Mouse (Mus musculus) lung, adult 2 months (tissue): Measurements from ENCODE around the gene Ppp1r15a. TPM values are rescaled to one million over a fixed set of nuclear protein-coding genes. Genes with fewer than 3 reads are reported as not detected.

Source experiments
- DNase-seq: peaks from one replicate; pipeline ENCODE4 v3.0.0; 2022
- H3K4me1 ChIP-seq: fragments of 200-500 bp; 2 replicates; pipeline ENCODE4 v1.6.1; 2011; ENCODE audit warnings: low read length; ENCODE audit not compliant: control insufficient read depth, insufficient read depth
- H3K4me3 ChIP-seq: fragments of 200-500 bp; replicated peaks from 2 replicates; pipeline ENCODE3; 2011; ENCODE audit warnings: low read depth, mild to moderate bottlenecking, control low read depth, low read length; ENCODE audit errors: extremely low read depth
- CTCF ChIP-seq: fragments of 200-500 bp; IDR thresholded peaks from 2 replicates; pipeline ENCODE4 v1.5.1; 2011; ENCODE audit warnings: mild to moderate bottlenecking, low read length, control low read depth; ENCODE audit not compliant: insufficient read depth
- POLR2A ChIP-seq: fragments of 200-500 bp; IDR thresholded peaks from 2 replicates; pipeline ENCODE4 v1.6.1; 2011; ENCODE audit warnings: low read depth, mild to moderate bottlenecking, control low read depth, low read length, borderline replicate concordance; ENCODE audit errors: extremely low read depth
- WGBS: fragments of 180-500 bp; shearing (Covaris S2); methylation state at CpG from one replicate; pipeline ENCODE4 v1.1.7; 2018; 5-methylcytosine and 5-hydroxymethylcytosine counted together
- polyA plus RNA-seq: library from polyadenylated mRNA; depleted of rRNA; stranded (reverse); fragments of >200 nt; gene quantifications from 2 replicates; pipeline ENCODE4 v1.2.3, GENCODE M21; 2012

Ppp1r15a gene
- polyA plus RNA-seq, 1 experiment, result 58.6 TPM

DNA sequence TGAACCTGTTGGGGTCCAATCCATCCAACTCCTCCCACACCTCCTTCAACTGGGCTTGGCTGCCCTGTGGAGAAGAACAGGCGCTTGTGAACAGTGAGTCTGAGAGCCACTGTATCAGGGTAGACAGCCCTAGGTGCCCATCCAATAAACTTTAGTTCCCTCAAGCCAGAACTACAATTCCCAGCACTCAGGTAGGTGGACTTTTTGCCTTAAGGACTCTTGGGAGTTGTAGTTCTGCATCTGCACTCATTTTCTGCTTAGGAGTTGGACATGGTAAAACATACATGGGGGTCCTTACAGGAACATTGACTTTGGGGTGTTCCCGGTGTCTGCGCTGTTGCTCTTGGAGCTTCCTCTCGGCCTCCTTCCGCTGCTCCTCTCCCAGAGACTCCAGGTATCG lies 27.6 kb downstream of the Ppp1r15a start:
- no peak overlapping the region for H3K4me3 ChIP-seq
- H3K4me1 ChIP-seq, result no peaks in the 10 kb centered on the region
- DNase-seq, result no peak
- no peak for TF ChIP-seq CTCF
- no peak for TF ChIP-seq POLR2A
- WGBS, result 95% methylated on average over 6 of the region's 6 CpGs

DNA sequence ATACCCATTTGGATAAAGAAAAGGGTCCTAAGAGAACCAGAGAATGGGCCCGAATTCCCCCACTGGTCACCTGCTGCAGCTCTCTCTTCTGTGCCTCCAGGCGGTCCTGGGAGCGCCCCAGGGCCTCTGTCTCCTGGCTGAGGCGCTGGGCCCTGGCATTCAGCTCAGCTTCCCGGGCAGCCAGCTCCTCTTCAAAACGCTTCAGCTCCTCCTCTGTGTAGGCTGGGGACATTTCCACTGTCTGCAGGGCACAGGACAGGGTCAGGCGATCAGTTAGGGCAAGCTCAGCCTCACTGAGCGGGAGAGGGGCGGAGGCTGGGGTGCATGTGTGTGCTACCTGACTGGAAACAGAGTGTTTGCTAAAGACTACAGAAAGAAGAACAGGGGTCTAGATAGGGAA lies 31.5 kb downstream of the Ppp1r15a start:
- 83% methylated on average over 9 of the region's 9 CpGs for WGBS
- peaks cover 3% of the 10 kb centered on the region; the same call in 1 of the 2 replicates for H3K4me1 ChIP-seq
- TF ChIP-seq CTCF, result no peak
- no peak for DNase-seq
- no peak overlapping the region for H3K4me3 ChIP-seq

DNA sequence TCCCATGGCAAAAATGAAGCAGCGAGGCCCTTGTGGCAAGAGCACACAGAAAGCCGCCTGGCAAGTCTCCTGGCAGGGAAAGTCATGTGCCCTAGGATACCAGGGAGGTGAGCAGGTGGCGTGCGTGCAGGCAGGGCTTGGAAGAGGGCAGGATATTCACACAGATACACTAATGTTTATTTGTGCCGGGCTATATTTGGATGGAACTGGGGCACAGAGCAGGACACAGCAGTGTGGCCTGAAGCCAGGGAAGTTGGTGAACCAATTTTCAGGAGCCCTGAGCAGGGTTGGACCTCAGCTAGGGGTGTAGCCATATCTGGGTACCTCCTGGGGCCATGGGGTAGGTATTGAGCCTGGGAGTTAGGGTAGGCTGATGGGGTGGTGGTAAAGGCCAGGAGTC lies 33.1 kb downstream of the Ppp1r15a start:
- H3K4me1 ChIP-seq, result peaks cover 3% of the 10 kb centered on the region; the same call in 1 of the 2 replicates
- no peak overlapping the region for H3K4me3 ChIP-seq
- WGBS, result 68% methylated on average over 5 of the region's 5 CpGs
- TF ChIP-seq CTCF (no peak), POLR2A (no peak)
- DNase-seq, result no peak

DNA sequence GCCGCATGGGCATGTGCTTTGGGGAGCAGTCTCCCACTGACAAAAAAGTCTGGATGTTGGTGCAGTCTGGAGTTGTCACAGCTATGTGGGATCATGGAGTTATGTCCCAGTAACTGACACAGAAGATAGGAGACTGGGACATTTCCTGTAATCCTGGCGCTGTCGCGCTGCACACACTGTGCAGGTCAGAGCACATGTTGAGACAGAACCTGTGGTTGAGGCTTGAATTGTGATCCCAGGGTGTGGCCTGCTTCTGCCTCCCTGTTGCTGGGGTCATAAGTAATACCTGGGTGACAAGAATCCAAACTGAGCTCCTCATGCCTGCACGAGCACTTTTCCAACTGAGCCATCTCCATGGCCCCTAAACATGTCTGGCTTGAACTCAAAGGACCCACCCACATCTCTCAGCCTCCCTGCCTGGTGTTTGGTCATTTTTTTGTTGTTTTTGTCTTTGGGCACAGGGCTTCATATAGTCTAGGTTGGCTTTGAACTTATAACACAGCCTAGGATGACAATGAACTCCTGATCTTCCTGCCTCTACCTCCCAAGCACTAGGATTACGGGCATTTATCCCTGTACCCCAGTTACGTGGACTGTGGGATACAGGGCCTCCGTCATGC lies 33.7 kb downstream of the Ppp1r15a start:
- peaks cover 3% of the 10 kb centered on the region; the same call in 1 of the 2 replicates for H3K4me1 ChIP-seq
- DNase-seq, result no peak
- TF ChIP-seq POLR2A (no peak), CTCF (no peak)
- H3K4me3 ChIP-seq, result no peak overlapping the region
- 92% methylated on average over 8 of the region's 8 CpGs for WGBS

DNA sequence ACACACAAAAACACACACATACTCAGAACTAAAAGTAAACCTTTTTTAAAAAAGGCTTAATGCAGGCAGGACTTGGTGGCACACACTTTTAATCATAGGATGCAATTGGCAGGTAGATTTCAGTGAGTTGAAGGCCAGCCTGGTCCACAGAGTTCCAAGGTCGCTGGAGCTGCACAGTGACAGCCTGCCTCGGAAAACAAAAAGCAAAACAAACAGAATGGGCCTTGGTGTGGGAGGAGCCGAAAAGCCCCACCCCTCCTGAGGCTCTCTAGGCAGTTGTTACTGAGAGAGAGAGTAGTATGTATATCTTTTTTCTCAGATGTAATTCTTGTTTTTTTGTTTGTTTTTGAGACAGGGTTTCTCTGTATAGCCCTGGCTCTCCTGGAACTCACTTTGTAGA lies 34.8 kb downstream of the Ppp1r15a start:
- peak; percentile 30 for DNase-seq
- Histone ChIP-seq H3K4me3 (no peak overlapping the region), H3K4me1 (peaks cover 3% of the 10 kb centered on the region; the same call in 1 of the 2 replicates)
- TF ChIP-seq CTCF (no peak), POLR2A (peak; percentile 35; the same call in 1 of the 2 replicates)
- WGBS, result 8% methylated on average over 3 of the region's 3 CpGs

DNA sequence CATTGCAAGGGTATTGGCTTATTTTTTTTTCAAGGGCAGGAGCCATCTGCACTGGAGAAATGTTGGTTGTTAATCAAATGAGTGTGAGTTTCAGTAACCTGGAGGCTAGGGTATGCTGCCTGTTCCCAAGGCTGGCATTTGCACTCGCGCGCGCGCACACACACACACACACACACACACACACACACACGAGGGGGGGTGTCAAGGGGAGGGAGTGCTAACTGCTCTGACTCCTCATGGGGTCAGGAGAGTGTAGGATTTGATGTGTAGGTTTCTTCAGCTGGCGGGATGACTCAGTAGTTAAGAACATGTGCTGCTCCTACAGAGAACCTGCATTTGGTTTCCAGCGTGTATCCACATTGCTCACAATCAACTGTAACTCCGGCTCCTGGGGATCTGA lies 35.2 kb downstream of the Ppp1r15a start:
- H3K4me3 ChIP-seq, result no peak overlapping the region
- 43% methylated on average over 9 of the region's 9 CpGs for WGBS
- TF ChIP-seq POLR2A, result no peak
- no peak for TF ChIP-seq CTCF
- peaks cover 3% of the 10 kb centered on the region; the same call in 1 of the 2 replicates for H3K4me1 ChIP-seq
- DNase-seq, result no peak

DNA sequence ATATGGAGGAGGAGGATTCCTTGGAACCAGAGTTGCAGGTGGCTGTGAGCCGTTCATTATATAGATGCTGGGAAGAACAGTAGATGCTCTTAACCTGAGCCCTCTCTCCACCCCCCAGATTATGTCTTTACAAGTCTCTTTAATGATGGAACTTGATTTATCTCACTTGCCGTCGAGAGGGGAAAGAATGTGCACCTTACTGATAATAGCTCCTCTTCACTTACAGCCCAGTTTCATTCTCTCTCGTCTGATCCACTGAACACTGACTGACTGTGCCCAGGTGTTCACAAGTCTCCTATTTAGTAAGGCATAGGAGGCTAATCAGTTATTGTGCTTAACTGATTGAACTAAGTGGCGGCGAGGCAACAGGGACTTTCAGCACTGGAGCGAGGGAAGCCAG lies 36.5 kb downstream of the Ppp1r15a start:
- no peak for TF ChIP-seq POLR2A
- TF ChIP-seq CTCF, result no peak
- peaks cover 3% of the 10 kb centered on the region; the same call in 1 of the 2 replicates for H3K4me1 ChIP-seq
- 83% methylated on average over 7 of the region's 7 CpGs for WGBS
- no peak for DNase-seq
- H3K4me3 ChIP-seq, result no peak overlapping the region

DNA sequence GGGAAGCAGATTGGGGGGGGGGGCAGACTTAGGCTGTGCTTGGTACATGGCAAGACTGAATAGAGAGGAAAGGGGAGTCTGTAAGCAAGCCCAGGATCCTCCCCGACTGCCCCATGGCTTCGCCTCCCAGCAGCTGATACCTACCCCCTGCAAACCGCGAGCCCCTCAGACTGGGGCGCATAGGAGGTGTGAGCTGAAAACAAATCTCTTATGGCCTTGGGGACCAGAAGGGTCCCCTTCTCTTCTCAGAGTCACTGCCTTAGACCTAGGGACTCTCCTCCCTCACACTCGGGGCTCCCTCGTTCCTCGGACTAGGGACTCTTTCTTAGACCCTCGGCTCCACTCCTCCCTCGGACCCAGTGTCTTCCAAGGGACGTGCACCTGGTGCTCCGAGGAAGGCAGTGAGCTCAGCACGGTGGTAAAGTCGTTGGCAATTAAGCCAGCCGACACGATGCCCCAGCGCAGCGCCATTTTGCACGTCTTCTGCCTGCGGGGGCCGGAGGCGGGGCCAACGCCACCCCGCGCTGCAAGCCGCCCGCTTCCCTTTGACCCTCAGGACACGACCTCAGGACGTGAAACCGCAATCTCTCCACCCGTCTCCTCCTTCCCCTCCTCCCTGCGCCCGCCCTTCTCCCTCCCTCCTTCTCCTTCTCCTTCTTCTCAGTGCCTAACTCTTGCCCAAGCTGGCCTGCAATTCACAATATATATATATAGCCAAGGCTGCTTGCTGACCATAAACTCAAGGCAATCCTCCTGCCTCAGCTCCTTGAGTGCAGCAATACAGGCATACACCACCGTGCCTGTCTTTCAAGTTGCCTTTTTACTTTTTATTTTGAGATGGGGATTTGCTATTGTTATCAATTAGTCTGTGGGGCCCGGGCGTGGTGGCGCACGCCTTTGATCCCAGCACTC lies 37.5 kb downstream of the Ppp1r15a start, which contains the start of gene Dhdh:
TSS of gene Dhdh (minus strand) at position 513 of the 912 bp plus-strand sequence.
- peak; percentile 66 for DNase-seq
- 13% methylated on average over 38 of the region's 38 CpGs for WGBS
- TF ChIP-seq POLR2A (peak; percentile 79; the same call in 1 of the 2 replicates), CTCF (no peak)
- H3K4me1 ChIP-seq, result peaks cover 3% of the 10 kb centered on the region; the same call in 1 of the 2 replicates
- H3K4me3 ChIP-seq, result peak within 1 kb of the TSS; percentile 84

DNA sequence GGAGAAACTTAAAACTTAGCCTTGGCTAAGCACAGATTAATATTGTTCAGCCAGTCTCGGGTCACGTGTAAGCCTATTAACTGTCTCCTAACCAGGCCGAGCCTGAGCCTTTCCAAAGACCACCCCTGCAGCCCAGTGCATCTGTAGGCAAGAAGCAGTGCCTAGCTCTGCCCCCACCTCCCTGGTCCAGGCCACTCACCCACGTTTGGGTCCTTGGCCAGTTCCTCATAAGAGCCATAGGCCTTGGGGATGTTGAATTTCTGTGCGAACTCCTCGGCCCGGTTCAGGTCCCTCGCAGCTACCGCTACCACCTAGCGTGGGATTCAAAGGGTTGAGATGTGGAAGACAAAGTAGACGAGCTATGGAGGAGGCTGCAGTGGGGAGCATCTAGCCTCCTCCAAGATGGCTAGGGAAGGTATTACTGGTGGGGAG lies 38.2 kb downstream of the Ppp1r15a start:
- no peak for TF ChIP-seq POLR2A
- TF ChIP-seq CTCF, result no peak
- Histone ChIP-seq H3K4me3 (no peak overlapping the region), H3K4me1 (peaks cover 3% of the 10 kb centered on the region; the same call in 1 of the 2 replicates)
- WGBS, result 61% methylated on average over 11 of the region's 11 CpGs
- no peak for DNase-seq
